Mouse (Mus musculus) frontal cortex, postnatal 25 days (tissue): ENCODE data around the gene Brd7.

ENCODE experiments used
- DNase-seq, 2 experiments: peaks; one replicate each; pipeline ENCODE4 v3.0.0; 2022; ENCODE audit warnings: low spot score in 2 of 2

Gene Brd7

GRCm38 (mm10) chr8:88361708-88362428 lies at the start of gene Brd7:
Gene Brd7 (minus strand): TSS chr8:88362194.
- DNase-seq, result peak; percentile 73 to 79

GRCm38 (mm10) chr8:88411461-88411860 lies 49.5 kb upstream of the Brd7 start:
- DNase-seq, result no peak

GRCm38 (mm10) chr8:88409401-88409940 lies 47.5 kb upstream of the Brd7 start:
- DNase-seq, result no peak

GRCm38 (mm10) chr8:88407716-88408115 lies 45.7 kb upstream of the Brd7 start:
- no peak for DNase-seq

GRCm38 (mm10) chr8:88398060-88398459 lies 36.1 kb upstream of the Brd7 start:
- DNase-seq, result no peak

GRCm38 (mm10) chr8:88393298-88393697 lies 31.3 kb upstream of the Brd7 start:
- no peak for DNase-seq

- no peak for DNase-seq
These were observed 28.8 kb upstream of the Brd7 start for GRCm38 (mm10) chr8:88390749-88391148.

GRCm38 (mm10) chr8:88388691-88389239 lies 26.8 kb upstream of the Brd7 start:
- DNase-seq, result no peak

- no peak for DNase-seq
These were observed 25.9 kb upstream of the Brd7 start for GRCm38 (mm10) chr8:88387874-88388273.

- DNase-seq, result no peak
These were observed 21.2 kb upstream of the Brd7 start for GRCm38 (mm10) chr8:88383164-88383556.

- DNase-seq, result no peak
These were observed 20.5 kb upstream of the Brd7 start for GRCm38 (mm10) chr8:88382311-88383163.

- DNase-seq, result no peak
These were observed 18.5 kb upstream of the Brd7 start for GRCm38 (mm10) chr8:88380497-88380896.

- peak; percentile 6 to 28 for DNase-seq
These were observed 15.0 kb upstream of the Brd7 start for GRCm38 (mm10) chr8:88376836-88377582.

- no peak for DNase-seq
These were observed 9.5 kb upstream of the Brd7 start for GRCm38 (mm10) chr8:88371522-88371921.

GRCm38 (mm10) chr8:88369805-88370204 lies 7.8 kb upstream of the Brd7 start:
- no peak for DNase-seq

GRCm38 (mm10) chr8:88369221-88369620 lies 7.2 kb upstream of the Brd7 start:
- no peak for DNase-seq

GRCm38 (mm10) chr8:88362446-88363150 lies 604 bp upstream of the Brd7 start:
- DNase-seq, result no peak

- no peak for DNase-seq
These were observed 818 bp downstream of the Brd7 start for GRCm38 (mm10) chr8:88361044-88361707.

- no peak for DNase-seq
These were observed 2.0 kb downstream of the Brd7 start for GRCm38 (mm10) chr8:88359959-88360358.

- no peak for DNase-seq
These were observed 4.0 kb downstream of the Brd7 start for GRCm38 (mm10) chr8:88357946-88358345.
